Mouse (Mus musculus): ENCODE data around the gene Iqsec1. TPM values are rescaled to one million over a fixed set of nuclear protein-coding genes. Genes with fewer than 3 reads are reported as not detected.
A peak's percentile ranks its signal among the peaks of the same experiment; 100 is the strongest.

The Iqsec1 gene
- polyA plus RNA-seq, 1 experiment from 2014 or later = 5.1 TPM

DNA sequence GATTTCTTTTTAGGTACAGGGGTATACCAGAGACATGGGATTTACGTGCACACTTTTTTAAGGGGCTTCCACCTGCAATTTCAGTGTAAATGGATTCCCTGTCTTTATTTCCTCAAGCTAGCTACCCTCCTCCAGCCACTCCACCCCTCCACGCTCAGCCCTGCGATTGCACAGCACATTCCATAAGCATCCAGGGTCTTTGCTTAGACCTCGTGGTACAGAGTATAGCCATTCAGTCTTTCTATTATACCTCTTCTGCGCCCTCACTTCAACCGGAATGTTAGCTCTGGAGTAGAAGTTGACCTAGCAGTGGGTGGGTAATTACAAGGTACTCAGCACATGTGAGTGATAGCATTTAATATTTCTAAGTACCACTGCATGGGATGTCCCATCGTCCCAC is 13.1 kb upstream of the Iqsec1 start:
- Histone ChIP-seq H3K4me3 (ENCODE audit: low read depth, low read length) (no peak overlapping the region), H3K36me3 (ENCODE audit: control insufficient read depth, insufficient read depth, low read length) (no peaks in the 10 kb centered on the region)
- no peak for DNase-seq (ENCODE audit: low spot score)

GRCm38 (mm10) chr6:91000819-91001525 is 12.5 kb upstream of the Iqsec1 start:
- H3K9ac ChIP-seq (ENCODE audit: low read length) = no peak overlapping the region
- no peaks in the 10 kb centered on the region for H3K4me1 ChIP-seq (replicated peaks; ENCODE audit: control insufficient read depth, insufficient read depth)
- H3K9me3 ChIP-seq (ENCODE audit: control insufficient read depth, low read length) = no peaks in the 10 kb centered on the region
- H3K4me3 ChIP-seq (ENCODE audit: low read depth, low read length) = no peak overlapping the region
- H3K36me3 ChIP-seq (ENCODE audit: control insufficient read depth, insufficient read depth, low read length) = no peaks in the 10 kb centered on the region
- H3K4me2 ChIP-seq (replicated peaks; ENCODE audit: low read depth) = no peak overlapping the region
- no peak overlapping the region for H3K27ac ChIP-seq (replicated peaks)
- no peak for ATAC-seq (ENCODE audit: low FRiP score, low TSS enrichment)
- DNase-seq (ENCODE audit: low spot score) = no peak
- TF ChIP-seq EP300 (optimal IDR thresholded peaks at IDR 0.05) (no peak), CTCF (IDR thresholded peaks at IDR 0.05; ENCODE audit: low read depth) (no peak)
- H3K27me3 ChIP-seq (ENCODE audit: control insufficient read depth, insufficient read depth, low read length) = no peaks in the 10 kb centered on the region
- WGBS = 25% methylated on average over 15 of the region's 15 CpGs

More for the DNA sequence above, 13.1 kb upstream of the Iqsec1 start:
- no peak overlapping the region for H3K4me2 ChIP-seq (replicated peaks; ENCODE audit: low read depth)
- no peak overlapping the region for H3K27ac ChIP-seq (replicated peaks)
- no peaks in the 10 kb centered on the region for H3K27me3 ChIP-seq (ENCODE audit: control insufficient read depth, insufficient read depth, low read length)
- no peaks in the 10 kb centered on the region for H3K4me1 ChIP-seq (replicated peaks; ENCODE audit: control insufficient read depth, insufficient read depth)
- H3K9ac ChIP-seq (ENCODE audit: low read length) = no peak overlapping the region
- no peaks in the 10 kb centered on the region for H3K9me3 ChIP-seq (ENCODE audit: control insufficient read depth, low read length)
- ATAC-seq (ENCODE audit: low FRiP score, low TSS enrichment) = no peak
- WGBS = 51% methylated on average over 7 of the region's 7 CpGs
- no peak for TF ChIP-seq CTCF (IDR thresholded peaks at IDR 0.05; ENCODE audit: low read depth)
- no peak for TF ChIP-seq EP300 (optimal IDR thresholded peaks at IDR 0.05)

- DNase-seq (ENCODE audit: low spot score) (no peak), ATAC-seq (ENCODE audit: low FRiP score, low TSS enrichment) (no peak)
- no peak overlapping the region for H3K4me2 ChIP-seq (replicated peaks; ENCODE audit: low read depth)
- H3K4me1 ChIP-seq (replicated peaks; ENCODE audit: control insufficient read depth, insufficient read depth) = no peaks in the 10 kb centered on the region
- 83% methylated on average over 4 of the region's 4 CpGs for WGBS
- no peak overlapping the region for H3K27ac ChIP-seq (replicated peaks)
- H3K27me3 ChIP-seq (ENCODE audit: control insufficient read depth, insufficient read depth, low read length) = no peaks in the 10 kb centered on the region
- H3K4me3 ChIP-seq (ENCODE audit: low read depth, low read length) = no peak overlapping the region
- no peaks in the 10 kb centered on the region for H3K9me3 ChIP-seq (ENCODE audit: control insufficient read depth, low read length)
- H3K9ac ChIP-seq (ENCODE audit: low read length) = no peak overlapping the region
- TF ChIP-seq EP300 (optimal IDR thresholded peaks at IDR 0.05) (no peak), CTCF (IDR thresholded peaks at IDR 0.05; ENCODE audit: low read depth) (no peak)
- H3K36me3 ChIP-seq (ENCODE audit: control insufficient read depth, insufficient read depth, low read length) = no peaks in the 10 kb centered on the region
Measured at GRCm38 (mm10) chr6:90999176-90999575, 10.7 kb upstream of the Iqsec1 start.

- TF ChIP-seq CTCF (IDR thresholded peaks at IDR 0.05; ENCODE audit: low read depth) (no peak), EP300 (optimal IDR thresholded peaks at IDR 0.05) (no peak)
- Histone ChIP-seq H3K36me3 (ENCODE audit: control insufficient read depth, insufficient read depth, low read length) (no peaks in the 10 kb centered on the region), H3K27me3 (ENCODE audit: control insufficient read depth, insufficient read depth, low read length) (no peaks in the 10 kb centered on the region), H3K9me3 (ENCODE audit: control insufficient read depth, low read length) (no peaks in the 10 kb centered on the region), H3K4me1 (replicated peaks; ENCODE audit: control insufficient read depth, insufficient read depth) (no peaks in the 10 kb centered on the region), H3K27ac (replicated peaks) (no peak overlapping the region), H3K9ac (ENCODE audit: low read length) (no peak overlapping the region), H3K4me3 (ENCODE audit: low read depth, low read length) (no peak overlapping the region), H3K4me2 (replicated peaks; ENCODE audit: low read depth) (no peak overlapping the region)
- 84% methylated on average over 3 of the region's 3 CpGs for WGBS
- no peak for DNase-seq (ENCODE audit: low spot score)
- ATAC-seq (ENCODE audit: low FRiP score, low TSS enrichment) = peak; percentile 67
Measured at GRCm38 (mm10) chr6:90997025-90997424, 8.5 kb upstream of the Iqsec1 start.

DNA sequence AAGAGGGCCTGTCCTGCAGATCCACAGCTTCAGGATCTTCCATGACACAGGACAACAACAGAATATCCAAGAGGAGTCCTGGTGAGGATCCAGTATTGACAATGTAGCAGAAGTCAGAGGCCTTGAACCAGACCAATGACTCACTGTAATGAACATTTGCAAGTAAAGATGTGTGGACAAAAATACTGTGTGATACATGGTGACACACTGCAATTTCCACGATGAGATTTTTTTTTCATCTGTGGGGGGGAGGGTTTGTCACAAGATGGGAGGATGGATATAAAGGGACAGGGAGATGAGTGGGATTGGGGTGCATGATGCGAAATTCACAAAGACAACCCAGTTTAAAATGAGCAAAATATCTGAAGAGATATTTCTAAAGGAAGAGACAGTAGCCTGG is 7.7 kb upstream of the Iqsec1 start:
- 94% methylated on average over 2 of the region's 2 CpGs for WGBS
- no peak overlapping the region for H3K27ac ChIP-seq (replicated peaks)

GRCm38 (mm10) chr6:90988299-90988625 is 223 bp downstream of the Iqsec1 start:
- ATAC-seq (ENCODE audit: low FRiP score, low TSS enrichment) (peak; percentile 1; the same call in 1 of the 2 replicates), DNase-seq (ENCODE audit: low spot score) (no peak)
- H3K27me3 ChIP-seq (ENCODE audit: control insufficient read depth, insufficient read depth, low read length) = no peaks in the 10 kb centered on the region
- H3K36me3 ChIP-seq (ENCODE audit: control insufficient read depth, insufficient read depth, low read length) = no peaks in the 10 kb centered on the region
- H3K4me3 ChIP-seq (ENCODE audit: low read depth, low read length) = peak overlapping the region; percentile 65
- peak overlapping the region; percentile 98 for H3K4me2 ChIP-seq (replicated peaks; ENCODE audit: low read depth)
- H3K9ac ChIP-seq (ENCODE audit: low read length) = peak overlapping the region; percentile 68
- H3K9me3 ChIP-seq (ENCODE audit: control insufficient read depth, low read length) = no peaks in the 10 kb centered on the region
- H3K4me1 ChIP-seq (replicated peaks; ENCODE audit: control insufficient read depth, insufficient read depth) = peaks cover 6% of the 10 kb centered on the region; the same call in 1 of the 2 replicates
- TF ChIP-seq EP300 (optimal IDR thresholded peaks at IDR 0.05) (no peak), CTCF (IDR thresholded peaks at IDR 0.05; ENCODE audit: low read depth) (no peak)
- 0% methylated on average over 8 of the region's 59 CpGs for WGBS
- H3K27ac ChIP-seq (replicated peaks) = peak overlapping the region; percentile 63

More for the DNA sequence above, 7.7 kb upstream of the Iqsec1 start:
- DNase-seq (ENCODE audit: low spot score) = no peak
- TF ChIP-seq CTCF (IDR thresholded peaks at IDR 0.05; ENCODE audit: low read depth) = no peak
- TF ChIP-seq EP300 (optimal IDR thresholded peaks at IDR 0.05) = no peak
- no peak overlapping the region for H3K4me3 ChIP-seq (ENCODE audit: low read depth, low read length)
- no peak for ATAC-seq (ENCODE audit: low FRiP score, low TSS enrichment)
- H3K27me3 ChIP-seq (ENCODE audit: control insufficient read depth, insufficient read depth, low read length) = no peaks in the 10 kb centered on the region
- H3K9me3 ChIP-seq (ENCODE audit: control insufficient read depth, low read length) = no peaks in the 10 kb centered on the region
- H3K4me1 ChIP-seq (replicated peaks; ENCODE audit: control insufficient read depth, insufficient read depth) = no peaks in the 10 kb centered on the region
- H3K36me3 ChIP-seq (ENCODE audit: control insufficient read depth, insufficient read depth, low read length) = no peaks in the 10 kb centered on the region
- no peak overlapping the region for H3K9ac ChIP-seq (ENCODE audit: low read length)
- H3K4me2 ChIP-seq (replicated peaks; ENCODE audit: low read depth) = no peak overlapping the region

Measured in stomach, postnatal 0 days (tissue).